Mouse (Mus musculus): ENCODE data around the gene Chn1. TPM values are rescaled to one million over a fixed set of nuclear protein-coding genes. Genes with fewer than 3 reads are reported as not detected.

The Chn1 gene
- polyA plus RNA-seq, 1 experiment = 20.0 TPM

DNA sequence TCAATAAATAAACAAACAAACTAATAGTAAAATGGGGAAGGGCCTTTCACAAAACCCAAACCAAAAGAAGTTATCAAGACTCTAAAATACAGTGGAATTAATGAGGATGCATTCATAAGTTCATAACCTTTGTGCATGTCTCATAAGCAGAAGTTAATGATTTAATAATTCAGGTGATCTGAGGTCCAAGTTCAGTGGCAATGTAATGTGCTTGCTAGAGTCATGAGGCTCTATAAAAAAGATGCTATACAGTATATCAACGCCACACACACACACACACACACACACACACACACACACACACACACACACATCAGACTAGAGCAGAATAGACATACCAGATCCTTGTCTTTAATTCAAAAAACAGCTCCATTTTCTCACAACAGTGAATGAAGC is 28.8 kb downstream of the Chn1 start:
- Histone ChIP-seq H3ac (ENCODE audit: control insufficient read depth, insufficient read length, low read depth) (no peak overlapping the region), H3K36me3 (ENCODE audit: control insufficient read depth, insufficient read depth) (no peaks in the 10 kb centered on the region), H3K79me3 (ENCODE audit: low read depth) (peaks cover 2% of the 10 kb centered on the region), H3K79me2 (ENCODE audit: control insufficient read depth, insufficient read depth) (peaks cover 5% of the 10 kb centered on the region), H3K27me3 (ENCODE audit: control insufficient read depth, insufficient read depth, insufficient read length) (no peaks in the 10 kb centered on the region), H3K4me3 (ENCODE audit: insufficient read depth, poor library complexity, severe bottlenecking) (no peak overlapping the region)
- no peak for TF ChIP-seq CEBPB (IDR thresholded peaks at IDR 0.05; ENCODE audit: low read depth)
- TF ChIP-seq MYOD1 (IDR thresholded peaks at IDR 0.05; ENCODE audit: control insufficient read depth, insufficient read length, low read depth) = no peak
- no peak for TF ChIP-seq USF1 (IDR thresholded peaks at IDR 0.05; ENCODE audit: low read depth)
- no peak for TF ChIP-seq MYOG (IDR thresholded peaks at IDR 0.05; ENCODE audit: control insufficient read depth, extremely low read depth, insufficient read length)
- no peak for TF ChIP-seq CTCF (IDR thresholded peaks at IDR 0.05; ENCODE audit: control insufficient read depth, insufficient read depth, insufficient read length)

- no peak overlapping the region for H3ac ChIP-seq (ENCODE audit: control insufficient read depth, insufficient read length, low read depth)
- peaks cover 5% of the 10 kb centered on the region for H3K79me2 ChIP-seq (ENCODE audit: control insufficient read depth, insufficient read depth)
- peaks cover 2% of the 10 kb centered on the region for H3K79me3 ChIP-seq (ENCODE audit: low read depth)
- TF ChIP-seq MYOG (IDR thresholded peaks at IDR 0.05; ENCODE audit: control insufficient read depth, extremely low read depth, insufficient read length) (no peak), MYOD1 (IDR thresholded peaks at IDR 0.05; ENCODE audit: control insufficient read depth, insufficient read length, low read depth) (no peak), MAX (IDR thresholded peaks at IDR 0.05) (no peak), CEBPB (IDR thresholded peaks at IDR 0.05; ENCODE audit: low read depth) (no peak), USF1 (IDR thresholded peaks at IDR 0.05; ENCODE audit: low read depth) (no peak), CTCF (IDR thresholded peaks at IDR 0.05; ENCODE audit: control insufficient read depth, insufficient read depth, insufficient read length) (no peak), FOSL1 (IDR thresholded peaks at IDR 0.05; ENCODE audit: insufficient read depth, low read length, poor library complexity, severe bottlenecking) (no peak)
- no peaks in the 10 kb centered on the region for H3K27me3 ChIP-seq (ENCODE audit: control insufficient read depth, insufficient read depth, insufficient read length)
- no peaks in the 10 kb centered on the region for H3K36me3 ChIP-seq (ENCODE audit: control insufficient read depth, insufficient read depth)
- H3K4me3 ChIP-seq (ENCODE audit: insufficient read depth, poor library complexity, severe bottlenecking) = no peak overlapping the region
These were observed 29.3 kb downstream of the Chn1 start for GRCm38 (mm10) chr2:73745647-73746374.

DNA sequence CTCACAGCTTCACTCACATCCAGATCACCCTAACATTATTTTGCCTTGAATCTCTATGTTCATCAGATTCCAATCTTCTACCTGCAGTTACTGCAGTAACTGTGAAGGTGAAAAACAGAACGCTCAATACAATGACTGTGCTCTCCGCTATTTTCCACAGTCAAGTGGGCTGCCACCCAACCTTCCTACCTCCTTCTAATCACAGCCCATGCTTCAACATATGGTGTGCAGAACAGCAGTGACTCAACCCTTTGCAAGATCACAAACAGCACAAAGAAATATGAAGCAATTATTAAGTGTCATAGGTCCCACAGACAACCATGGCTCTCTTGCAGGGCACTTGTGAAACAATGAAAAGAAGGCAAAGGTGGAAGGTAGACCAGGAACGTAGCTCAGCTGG is 33.9 kb downstream of the Chn1 start:
- H3ac ChIP-seq (ENCODE audit: control insufficient read depth, insufficient read length, low read depth) = no peak overlapping the region
- peaks cover 2% of the 10 kb centered on the region for H3K79me3 ChIP-seq (ENCODE audit: low read depth)
- no peak overlapping the region for H3K4me3 ChIP-seq (ENCODE audit: insufficient read depth, poor library complexity, severe bottlenecking)
- H3K79me2 ChIP-seq (ENCODE audit: control insufficient read depth, insufficient read depth) = peaks cover 5% of the 10 kb centered on the region
- H3K27me3 ChIP-seq (ENCODE audit: control insufficient read depth, insufficient read depth, insufficient read length) = no peaks in the 10 kb centered on the region
- no peaks in the 10 kb centered on the region for H3K36me3 ChIP-seq (ENCODE audit: control insufficient read depth, insufficient read depth)
- TF ChIP-seq MAX (IDR thresholded peaks at IDR 0.05) = no peak
- no peak for TF ChIP-seq CTCF (IDR thresholded peaks at IDR 0.05; ENCODE audit: control insufficient read depth, insufficient read depth, insufficient read length)
- TF ChIP-seq MYOG (IDR thresholded peaks at IDR 0.05; ENCODE audit: control insufficient read depth, extremely low read depth, insufficient read length) = no peak
- no peak for TF ChIP-seq MYOD1 (IDR thresholded peaks at IDR 0.05; ENCODE audit: control insufficient read depth, insufficient read length, low read depth)
- TF ChIP-seq FOSL1 (IDR thresholded peaks at IDR 0.05; ENCODE audit: insufficient read depth, low read length, poor library complexity, severe bottlenecking) = no peak
- no peak for TF ChIP-seq CEBPB (IDR thresholded peaks at IDR 0.05; ENCODE audit: low read depth)
- TF ChIP-seq USF1 (IDR thresholded peaks at IDR 0.05; ENCODE audit: low read depth) = no peak

- no peaks in the 10 kb centered on the region for H3K79me2 ChIP-seq (ENCODE audit: control insufficient read depth, insufficient read depth)
- H3K79me3 ChIP-seq (ENCODE audit: low read depth) = no peaks in the 10 kb centered on the region
- no peak overlapping the region for H3ac ChIP-seq (ENCODE audit: control insufficient read depth, insufficient read length, low read depth)
- no peak overlapping the region for H3K4me3 ChIP-seq (ENCODE audit: insufficient read depth, poor library complexity, severe bottlenecking)
- TF ChIP-seq FOSL1 (IDR thresholded peaks at IDR 0.05; ENCODE audit: insufficient read depth, low read length, poor library complexity, severe bottlenecking) (no peak), CTCF (IDR thresholded peaks at IDR 0.05; ENCODE audit: control insufficient read depth, insufficient read depth, insufficient read length) (no peak), MYOD1 (IDR thresholded peaks at IDR 0.05; ENCODE audit: control insufficient read depth, insufficient read length, low read depth) (no peak), CEBPB (IDR thresholded peaks at IDR 0.05; ENCODE audit: low read depth) (no peak), USF1 (IDR thresholded peaks at IDR 0.05; ENCODE audit: low read depth) (no peak), MYOG (IDR thresholded peaks at IDR 0.05; ENCODE audit: control insufficient read depth, extremely low read depth, insufficient read length) (no peak)
- H3K27me3 ChIP-seq (ENCODE audit: control insufficient read depth, insufficient read depth, insufficient read length) = no peaks in the 10 kb centered on the region
- no peaks in the 10 kb centered on the region for H3K36me3 ChIP-seq (ENCODE audit: control insufficient read depth, insufficient read depth)
These were observed 47.3 kb downstream of the Chn1 start for GRCm38 (mm10) chr2:73727868-73728267.

GRCm38 (mm10) chr2:73724934-73725333 is 50.2 kb downstream of the Chn1 start:
- Histone ChIP-seq H3K4me3 (ENCODE audit: insufficient read depth, poor library complexity, severe bottlenecking) (no peak overlapping the region), H3K79me2 (ENCODE audit: control insufficient read depth, insufficient read depth) (no peaks in the 10 kb centered on the region), H3K27me3 (ENCODE audit: control insufficient read depth, insufficient read depth, insufficient read length) (no peaks in the 10 kb centered on the region), H3K36me3 (ENCODE audit: control insufficient read depth, insufficient read depth) (no peaks in the 10 kb centered on the region), H3K79me3 (ENCODE audit: low read depth) (no peaks in the 10 kb centered on the region), H3ac (ENCODE audit: control insufficient read depth, insufficient read length, low read depth) (no peak overlapping the region)
- TF ChIP-seq CTCF (IDR thresholded peaks at IDR 0.05; ENCODE audit: control insufficient read depth, insufficient read depth, insufficient read length) (no peak), USF1 (IDR thresholded peaks at IDR 0.05; ENCODE audit: low read depth) (no peak), MYOG (IDR thresholded peaks at IDR 0.05; ENCODE audit: control insufficient read depth, extremely low read depth, insufficient read length) (no peak), FOSL1 (IDR thresholded peaks at IDR 0.05; ENCODE audit: insufficient read depth, low read length, poor library complexity, severe bottlenecking) (no peak), MYOD1 (IDR thresholded peaks at IDR 0.05; ENCODE audit: control insufficient read depth, insufficient read length, low read depth) (no peak)
